Mouse (Mus musculus) hindbrain, postnatal 0 days (tissue): ENCODE results near the gene Foxk1. TPM values are rescaled to one million over a fixed set of nuclear protein-coding genes. Genes with fewer than 3 reads are reported as not detected.
A peak's percentile ranks its signal among the peaks of the same experiment; 100 is the strongest.

Experiments
- ATAC-seq: fragments of 200-750 bp; cut with Nextera tagmentation; 2 replicates; pipeline ENCODE4 v1.8.0; 2017; ENCODE audit warnings: mild to moderate bottlenecking, moderate TSS enrichment, moderate library complexity
- DNase-seq: peaks from one replicate; pipeline ENCODE4 v3.0.0-alpha.2; 2015; ENCODE audit warnings: low spot score
- H3K27ac ChIP-seq: fragments of 300-500 bp; sonication (generic); 2 replicates; pipeline ENCODE4 v1.5.1; 2014; ENCODE audit warnings: mild to moderate bottlenecking
- H3K27me3 ChIP-seq: fragments of 300-500 bp; sonication (generic); 2 replicates; pipeline ENCODE4 v1.6.1; 2014; ENCODE audit warnings: low read length, mixed read lengths; ENCODE audit not compliant: insufficient read depth
- H3K36me3 ChIP-seq: fragments of 300-500 bp; sonication (generic); 2 replicates; pipeline ENCODE4 v1.6.1; 2014; ENCODE audit warnings: low read length, mixed read lengths; ENCODE audit not compliant: insufficient read depth
- H3K4me1 ChIP-seq: fragments of 300-500 bp; sonication (generic); 2 replicates; pipeline ENCODE4 v1.6.1; 2014; ENCODE audit warnings: antibody characterized with exemption, low read length, mixed read lengths; ENCODE audit not compliant: insufficient read depth
- H3K4me2 ChIP-seq: fragments of 300-500 bp; sonication (generic); 2 replicates; pipeline ENCODE4 v1.6.1; 2014; ENCODE audit warnings: low read depth, mild to moderate bottlenecking, low read length, moderate library complexity, mixed read lengths
- H3K4me3 ChIP-seq: fragments of 300-500 bp; sonication (generic); 2 replicates; pipeline ENCODE4 v1.5.1; 2014; ENCODE audit warnings: low read length
- H3K9ac ChIP-seq: fragments of 300-500 bp; sonication (generic); replicated peaks from 2 replicates; pipeline ENCODE4 v1.6.1; 2014; ENCODE audit warnings: mild to moderate bottlenecking, low read length, moderate library complexity, mixed read lengths
- H3K9me3 ChIP-seq: fragments of 300-500 bp; sonication (generic); 2 replicates; pipeline ENCODE4 v1.6.1; 2016; ENCODE audit warnings: low read length, mixed read lengths
- CTCF ChIP-seq: IDR thresholded peaks from 2 replicates; pipeline ENCODE4 v1.5.1; 2016; ENCODE audit warnings: antibody characterized with exemption, control low read depth, low read depth
- WGBS: fragments of 180-500 bp; shearing (Covaris S2); extraction: QIAGEN DNeasy Blood & Tissue Kit; methylation state at CpG from one replicate; pipeline ENCODE4 v1.1.7; 2014; 5-methylcytosine and 5-hydroxymethylcytosine counted together
- polyA plus RNA-seq: library from polyadenylated mRNA; unstranded; fragments of >200 nt; fragmentation: Nextera tagmentation; extraction: Ambion mirVana; gene quantifications from 2 replicates; pipeline ENCODE4 v1.2.1, GENCODE M21; 2015
- total RNA-seq: library from RNA; depleted of rRNA; stranded (reverse); fragments of >200 nt; gene quantifications from 2 replicates; pipeline ENCODE4 v1.2.3, GENCODE M21; 2014

Foxk1 gene
- total and polyA plus RNA-seq, 2 experiments from 2014 or later: 4.6 to 23.3 TPM

GRCm38 (mm10) chr5:142407381-142407780 is 6.1 kb downstream of the Foxk1 start:
- peaks cover 25% of the 10 kb centered on the region for H3K4me1 ChIP-seq
- H3K36me3 ChIP-seq: no peaks in the 10 kb centered on the region
- DNase-seq (no peak), ATAC-seq (no peak)
- no peaks in the 10 kb centered on the region for H3K9me3 ChIP-seq
- H3K27ac ChIP-seq: no peak overlapping the region
- no peak overlapping the region for H3K4me2 ChIP-seq
- no peak overlapping the region for H3K9ac ChIP-seq
- H3K27me3 ChIP-seq: no peaks in the 10 kb centered on the region
- no peak for TF ChIP-seq CTCF
- WGBS: 59% methylated on average over 7 of the region's 7 CpGs
- no peak overlapping the region for H3K4me3 ChIP-seq

GRCm38 (mm10) chr5:142409169-142409568 is 7.9 kb downstream of the Foxk1 start:
- no peaks in the 10 kb centered on the region for H3K27me3 ChIP-seq
- H3K36me3 ChIP-seq: no peaks in the 10 kb centered on the region
- WGBS: 58% methylated on average over 6 of the region's 6 CpGs
- no peak overlapping the region for H3K4me2 ChIP-seq
- no peak for TF ChIP-seq CTCF
- H3K4me1 ChIP-seq: peaks cover 14% of the 10 kb centered on the region
- H3K27ac ChIP-seq: no peak overlapping the region
- H3K9ac ChIP-seq: no peak overlapping the region
- ATAC-seq: no peak
- no peaks in the 10 kb centered on the region for H3K9me3 ChIP-seq
- DNase-seq: no peak
- H3K4me3 ChIP-seq: no peak overlapping the region

GRCm38 (mm10) chr5:142410348-142410747 is 9.1 kb downstream of the Foxk1 start:
- Histone ChIP-seq H3K9ac (no peak overlapping the region), H3K4me3 (no peak overlapping the region), H3K4me1 (peaks cover 8% of the 10 kb centered on the region), H3K9me3 (no peaks in the 10 kb centered on the region), H3K27ac (no peak overlapping the region; the same call in 1 of the 2 replicates), H3K27me3 (no peaks in the 10 kb centered on the region), H3K4me2 (no peak overlapping the region), H3K36me3 (no peaks in the 10 kb centered on the region)
- 37% methylated on average over 7 of the region's 7 CpGs for WGBS
- DNase-seq (no peak), ATAC-seq (no peak)
- TF ChIP-seq CTCF: no peak

- no peak for TF ChIP-seq CTCF
- Histone ChIP-seq H3K27me3 (no peaks in the 10 kb centered on the region), H3K27ac (no peak overlapping the region), H3K9me3 (no peaks in the 10 kb centered on the region), H3K4me1 (peaks cover 13% of the 10 kb centered on the region), H3K4me2 (no peak overlapping the region), H3K9ac (no peak overlapping the region), H3K4me3 (no peak overlapping the region), H3K36me3 (no peaks in the 10 kb centered on the region)
- DNase-seq: peak; percentile 54
- ATAC-seq: peak; percentile 62; the same call in 1 of the 2 replicates
- WGBS: 39% methylated on average over 6 of the region's 6 CpGs
These were observed 11.5 kb downstream of the Foxk1 start for GRCm38 (mm10) chr5:142412678-142413385.

- DNase-seq (no peak), ATAC-seq (no peak)
- Histone ChIP-seq H3K4me1 (peaks cover 13% of the 10 kb centered on the region), H3K9ac (no peak overlapping the region), H3K4me2 (no peak overlapping the region), H3K36me3 (no peaks in the 10 kb centered on the region), H3K27ac (no peak overlapping the region), H3K27me3 (no peaks in the 10 kb centered on the region), H3K4me3 (no peak overlapping the region), H3K9me3 (no peaks in the 10 kb centered on the region)
- WGBS: 24% methylated on average over 9 of the region's 9 CpGs
- TF ChIP-seq CTCF: no peak
These were observed 12.6 kb downstream of the Foxk1 start for GRCm38 (mm10) chr5:142413723-142414445.

- Histone ChIP-seq H3K4me1 (0 out of 2 replicates have a peak, but pooled peaks cover 5% of the 10 kb centered on the region), H3K4me2 (no peak overlapping the region), H3K27ac (no peak overlapping the region), H3K4me3 (no peak overlapping the region), H3K9me3 (no peaks in the 10 kb centered on the region), H3K9ac (no peak overlapping the region), H3K27me3 (no peaks in the 10 kb centered on the region), H3K36me3 (no peaks in the 10 kb centered on the region)
- TF ChIP-seq CTCF: no peak
- 50% methylated on average over 6 of the region's 6 CpGs for WGBS
- no peak for ATAC-seq
- DNase-seq: no peak
These were observed 14.1 kb downstream of the Foxk1 start for GRCm38 (mm10) chr5:142415401-142415800.
